13 mouse cellular contexts compared by ENCODE assay signal in the genomic region with DNA sequence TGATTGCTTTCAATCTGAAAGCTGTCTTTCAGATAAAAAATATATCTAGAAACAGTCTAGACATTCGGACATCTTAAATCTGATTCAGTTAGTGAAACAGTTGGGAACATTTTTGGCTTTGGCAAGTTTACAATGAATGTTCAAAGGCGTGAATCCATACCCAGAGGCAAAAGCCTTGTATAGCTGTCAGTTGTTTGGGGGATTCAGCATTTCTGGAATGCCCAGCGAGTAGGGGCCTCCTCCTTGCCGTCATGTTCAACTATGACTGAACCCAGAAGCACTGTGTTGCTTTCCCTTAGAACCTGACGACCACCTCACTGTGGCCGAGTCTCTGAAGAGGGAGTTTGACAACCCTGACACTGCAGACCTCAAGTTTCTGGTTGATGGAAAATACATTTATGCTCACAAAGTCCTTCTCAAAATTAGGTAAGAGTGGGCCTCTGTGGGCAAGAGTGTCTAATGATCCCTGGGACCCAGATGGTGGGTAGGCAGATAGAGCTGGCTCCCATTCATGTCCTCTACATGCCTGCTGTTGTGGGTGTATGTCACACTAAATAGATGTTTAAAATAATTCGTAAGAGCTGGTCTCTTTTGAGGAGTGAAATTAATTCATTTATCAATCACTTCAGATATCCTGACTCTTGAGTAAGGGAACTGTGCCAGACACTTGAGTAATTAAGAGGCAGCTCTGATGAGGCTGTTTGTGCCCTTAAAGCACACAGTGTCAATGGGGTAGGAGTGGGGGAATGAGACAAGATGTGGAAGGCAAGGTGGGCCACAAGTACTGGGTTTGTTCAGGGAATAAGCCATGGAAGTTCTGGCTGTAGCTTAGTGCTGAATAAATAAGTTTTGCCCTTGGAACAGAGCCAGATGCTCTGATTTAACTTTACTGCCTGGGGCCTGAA. TPM values are rescaled to one million over a fixed set of nuclear protein-coding genes. Genes with fewer than 3 reads are reported as not detected.
DNase-seq lines count a peak whose midpoint lies in the region; ATAC-seq and TF ChIP-seq lines count a peak whose summit lies in the region.
"Had no signal": no experiment of that assay in that cellular context is flagged by ENCODE, and none has a peak within 500 bp of the region (broad histone marks: within the 10 kb centered on the region; RNA-seq: fewer than 3 reads in every experiment).

No protein-coding gene starts in this region.

- DNase-seq in heart, embryonic 10.5 days (ENCODE audit: low spot score): peak; percentile 9
- DNase-seq in heart, postnatal 4 days: no peak
- DNase-seq in forebrain, embryonic 14.5 days (ENCODE audit: low spot score): peak; percentile 79
- DNase-seq in stomach, postnatal 0 days (ENCODE audit: low spot score): no peak
- DNase-seq in adrenal gland, postnatal 14 days: no peak
- DNase-seq: cerebellum, adult 18-20 months; liver, postnatal 0 days had no signal

- no peaks in the 10 kb centered on the region; the same call in 1 of the 2 replicates for H3K4me1 ChIP-seq in heart, embryonic 10.5 days
- H3K4me1 ChIP-seq in megakaryocyte, embryonic 14.5 days: peaks cover 100% of the 10 kb centered on the region
- peaks cover 6% of the 10 kb centered on the region; the same call in 1 of the 2 replicates for H3K4me1 ChIP-seq in forebrain, embryonic 14.5 days (ENCODE audit: control insufficient read depth, insufficient read depth, low read length)
- H3K4me1 ChIP-seq in stomach, postnatal 0 days (replicated peaks; ENCODE audit: control insufficient read depth, insufficient read depth): no peaks in the 10 kb centered on the region
- H3K4me1 ChIP-seq: kidney, embryonic 15.5 days had no signal

- no peak for ATAC-seq in megakaryocyte, adult 5-6 weeks (ENCODE audit: poor library complexity, severe bottlenecking)
- ATAC-seq in forebrain, embryonic 14.5 days: peak; percentile 77
- no peak for ATAC-seq in stomach, postnatal 0 days (ENCODE audit: low FRiP score, low TSS enrichment)
- ATAC-seq: hindbrain, postnatal 0 days; liver, postnatal 0 days had no signal

- no peak for TF ChIP-seq CTCF in stomach, postnatal 0 days (IDR thresholded peaks at IDR 0.05; ENCODE audit: low read depth)

- WGBS in heart, embryonic 10.5 days: 77% methylated on average over 7 of the region's 7 CpGs
- 43% methylated on average over 7 of the region's 7 CpGs for WGBS in forebrain, embryonic 14.5 days
- WGBS in stomach, postnatal 0 days: 56% methylated on average over 7 of the region's 7 CpGs

- H3K27ac ChIP-seq in heart, embryonic 10.5 days: no peak overlapping the region
- peak overlapping the region; percentile 78 for H3K27ac ChIP-seq in forebrain, embryonic 14.5 days (ENCODE audit: low read depth, low read length)
- H3K27ac ChIP-seq in stomach, postnatal 0 days (replicated peaks): peak overlapping the region; percentile 13; the same call in 1 of the 2 replicates
- H3K27ac ChIP-seq: embryonic facial prominence, embryonic 15.5 days; hindbrain, postnatal 0 days; kidney, embryonic 15.5 days had no signal

- H3K9ac ChIP-seq in forebrain, embryonic 14.5 days (ENCODE audit: low read length): no peak overlapping the region
- no peak overlapping the region for H3K9ac ChIP-seq in stomach, postnatal 0 days (ENCODE audit: low read length)
- H3K9ac ChIP-seq: embryonic facial prominence, embryonic 15.5 days; kidney, embryonic 15.5 days; liver, postnatal 0 days had no signal

- no peaks in the 10 kb centered on the region for H3K9me3 ChIP-seq in heart, embryonic 10.5 days
- no peaks in the 10 kb centered on the region for H3K9me3 ChIP-seq in megakaryocyte, embryonic 14.5 days
- no peaks in the 10 kb centered on the region for H3K9me3 ChIP-seq in forebrain, embryonic 14.5 days (replicated peaks; ENCODE audit: control insufficient read depth, low read length)
- H3K9me3 ChIP-seq in stomach, postnatal 0 days (ENCODE audit: control insufficient read depth, low read length): no peaks in the 10 kb centered on the region
- H3K9me3 ChIP-seq: embryonic facial prominence, embryonic 15.5 days; kidney, embryonic 15.5 days had no signal

- no peak overlapping the region for H3K4me2 ChIP-seq in forebrain, embryonic 14.5 days (ENCODE audit: low read length)
- H3K4me2 ChIP-seq in stomach, postnatal 0 days (replicated peaks; ENCODE audit: low read depth): no peak overlapping the region
- H3K4me2 ChIP-seq: embryonic facial prominence, embryonic 15.5 days; kidney, embryonic 15.5 days; midbrain, embryonic 11.5 days had no signal

- H3K27me3 ChIP-seq in heart, embryonic 10.5 days (ENCODE audit: insufficient read depth, poor library complexity, severe bottlenecking): no peaks in the 10 kb centered on the region
- no peaks in the 10 kb centered on the region for H3K27me3 ChIP-seq in megakaryocyte, embryonic 14.5 days (replicated peaks)
- no peaks in the 10 kb centered on the region for H3K27me3 ChIP-seq in forebrain, embryonic 14.5 days (replicated peaks; ENCODE audit: control insufficient read depth, insufficient read depth, low read length)
- no peaks in the 10 kb centered on the region for H3K27me3 ChIP-seq in stomach, postnatal 0 days (ENCODE audit: control insufficient read depth, insufficient read depth, low read length)
- H3K27me3 ChIP-seq: embryonic facial prominence, embryonic 15.5 days; kidney, embryonic 15.5 days had no signal

- H3K36me3 ChIP-seq in heart, embryonic 10.5 days: peaks cover 95% of the 10 kb centered on the region
- H3K36me3 ChIP-seq in megakaryocyte, embryonic 14.5 days (replicated peaks; ENCODE audit: low read length): peaks cover 87% of the 10 kb centered on the region
- peaks cover 73% of the 10 kb centered on the region for H3K36me3 ChIP-seq in forebrain, embryonic 14.5 days (ENCODE audit: control insufficient read depth, insufficient read depth, low read length)
- H3K36me3 ChIP-seq in stomach, postnatal 0 days (ENCODE audit: control insufficient read depth, insufficient read depth, low read length): peaks cover 9% of the 10 kb centered on the region; the same call in 1 of the 2 replicates

- no peak for TF ChIP-seq EP300 in stomach, postnatal 0 days (optimal IDR thresholded peaks at IDR 0.05)

- H3K4me3 ChIP-seq in heart, embryonic 10.5 days: no peak overlapping the region
- H3K4me3 ChIP-seq in megakaryocyte, embryonic 14.5 days (replicated peaks): peak overlapping the region; percentile 29
- no peak overlapping the region for H3K4me3 ChIP-seq in forebrain, embryonic 14.5 days (ENCODE audit: low read depth, low read length)
- no peak overlapping the region for H3K4me3 ChIP-seq in stomach, postnatal 0 days (ENCODE audit: low read depth, low read length)
- H3K4me3 ChIP-seq: embryonic facial prominence, embryonic 15.5 days; kidney, embryonic 15.5 days had no signal

RNA-seq across cellular contexts. Expression of a gene that starts 51.5 kb away (rescaled TPM):
- polyA plus RNA-seq in heart, embryonic 10.5 days (2016; fragmentation: Nextera tagmentation; extraction: Ambion mirVana): 81.2 and 99.9 TPM in 2 replicates
- total RNA-seq in heart, postnatal 4 days (2021): 10 to 100 TPM; 40.6 to 44.4 TPM
- 12.2 and 27.1 TPM in 2 replicates for polyA plus RNA-seq in megakaryocyte, embryonic 14.5 days (2012; ENCODE audit: insufficient read depth, low replicate concordance)
- 68.3 and 69.2 TPM in 2 replicates for total RNA-seq in megakaryocyte, adult 5-6 weeks (2015)
- 35.9 and 37.7 TPM in 2 replicates for total RNA-seq in megakaryocyte, adult 5-6 weeks (2017)
- 83.1 and 91.8 TPM in 2 replicates for polyA plus RNA-seq in forebrain, embryonic 14.5 days (2014; fragmentation: Nextera tagmentation; extraction: Ambion mirVana)
- 42.7 and 44.0 TPM in 2 replicates for polyA plus RNA-seq in stomach, postnatal 0 days (2015; fragmentation: Nextera tagmentation; extraction: Ambion mirVana)
- total RNA-seq in adrenal gland, postnatal 14 days (2021): 39.5 and 41.3 TPM in 2 replicates

Comparison
In these comparisons a context has a peak if more than half of its experiments do, and no peak if none do; other contexts are left out.
1. DNase-seq: peak in heart, embryonic 10.5 days (single experiment) and forebrain, embryonic 14.5 days (single experiment); none in heart, postnatal 4 days (single experiment), stomach, postnatal 0 days (single experiment) and adrenal gland, postnatal 14 days (single experiment).